Mouse (Mus musculus) kidney, embryonic 16.5 days (tissue): ENCODE measurements around the gene Gm17455. TPM values are rescaled to one million over a fixed set of nuclear protein-coding genes. Genes with fewer than 3 reads are reported as not detected.

ENCODE experiments used
- ATAC-seq: fragments of 200-750 bp; cut with Nextera tagmentation; 2 replicates; pipeline ENCODE4 v1.8.0; 2017; ENCODE audit warnings: moderate TSS enrichment; ENCODE audit not compliant: low FRiP score, low TSS enrichment
- H3K27ac ChIP-seq: fragments of 300-500 bp; sonication (generic); 2 replicates; pipeline ENCODE4 v1.5.1; 2014; ENCODE audit warnings: low read length
- H3K27me3 ChIP-seq: fragments of 300-500 bp; sonication (generic); 2 replicates; pipeline ENCODE4 v1.6.1; 2014; ENCODE audit warnings: low read length, control low read depth, mixed read lengths; ENCODE audit not compliant: insufficient read depth
- H3K36me3 ChIP-seq: fragments of 300-500 bp; sonication (generic); 2 replicates; pipeline ENCODE4 v1.6.1; 2014; ENCODE audit warnings: low read length, control low read depth, mixed read lengths; ENCODE audit not compliant: insufficient read depth
- H3K4me1 ChIP-seq: fragments of 300-500 bp; sonication (generic); 2 replicates; pipeline ENCODE4 v1.6.1; 2014; ENCODE audit warnings: low read length, control low read depth, mixed read lengths; ENCODE audit not compliant: insufficient read depth
- H3K4me2 ChIP-seq: fragments of 300-500 bp; sonication (generic); replicated peaks from 2 replicates; pipeline ENCODE4 v1.6.1; 2014; ENCODE audit warnings: low read depth, low read length
- H3K4me3 ChIP-seq: fragments of 300-500 bp; sonication (generic); 2 replicates; pipeline ENCODE4 v1.5.1; 2014; ENCODE audit warnings: mild to moderate bottlenecking, low read length
- H3K9ac ChIP-seq: fragments of 300-500 bp; sonication (generic); replicated peaks from 2 replicates; pipeline ENCODE4 v1.6.1; 2014; ENCODE audit warnings: low read length
- H3K9me3 ChIP-seq: fragments of 300-500 bp; sonication (generic); 2 replicates; pipeline ENCODE4 v1.6.1; 2016; ENCODE audit warnings: low read length, control low read depth
- WGBS: fragments of 180-500 bp; shearing (Covaris S2); extraction: QIAGEN DNeasy Blood & Tissue Kit; methylation state at CpG from one replicate; pipeline ENCODE4 v1.1.7; 2014; 5-methylcytosine and 5-hydroxymethylcytosine counted together
- polyA plus RNA-seq: library from polyadenylated mRNA; unstranded; fragments of >200 nt; fragmentation: Nextera tagmentation; extraction: Ambion mirVana; gene quantifications from 2 replicates; pipeline ENCODE4 v1.2.1, GENCODE M21; 2015

Gm17455 gene
- polyA plus RNA-seq, 1 experiment from 2014 or later, result 0.81 TPM

DNA sequence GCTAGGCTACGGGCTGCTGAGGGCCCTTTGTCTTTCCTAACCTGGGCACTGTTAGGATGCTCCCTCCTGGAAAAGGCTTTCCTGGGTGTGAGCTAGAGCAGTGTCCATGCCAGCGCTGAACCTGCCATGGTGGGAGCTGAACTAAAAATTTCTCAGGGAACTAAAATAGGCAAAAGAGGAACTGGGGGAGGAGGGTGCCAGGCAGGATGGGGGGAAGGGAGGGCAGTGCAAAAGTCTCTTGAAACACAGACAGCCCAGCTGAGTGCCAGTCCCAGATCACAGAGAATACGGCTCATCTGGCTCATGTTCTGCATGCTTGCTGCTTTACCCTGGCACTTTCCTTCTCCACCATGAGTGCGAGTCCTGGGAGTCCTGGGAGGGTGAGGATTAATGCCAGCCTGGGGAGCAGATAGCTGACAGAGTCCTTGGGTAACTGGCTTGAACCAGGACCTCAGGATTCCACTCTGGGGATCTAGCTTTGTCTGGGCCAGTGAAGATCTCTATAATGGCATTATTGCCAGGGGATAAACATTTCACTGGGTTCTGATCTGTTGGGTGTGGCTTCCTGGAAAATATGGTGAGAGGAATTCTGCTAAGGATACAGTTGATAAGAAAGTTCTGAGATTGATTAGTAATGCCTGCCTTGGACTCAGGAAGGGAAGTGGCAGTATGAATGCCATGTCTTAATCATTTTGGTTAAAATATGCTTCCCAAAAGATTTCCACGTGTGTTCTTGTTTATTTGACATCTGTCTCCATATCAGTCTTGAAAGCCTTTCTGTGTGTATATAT lies 27.7 kb upstream of the Gm17455 start:
- H3K27ac ChIP-seq, result no peak overlapping the region

DNA sequence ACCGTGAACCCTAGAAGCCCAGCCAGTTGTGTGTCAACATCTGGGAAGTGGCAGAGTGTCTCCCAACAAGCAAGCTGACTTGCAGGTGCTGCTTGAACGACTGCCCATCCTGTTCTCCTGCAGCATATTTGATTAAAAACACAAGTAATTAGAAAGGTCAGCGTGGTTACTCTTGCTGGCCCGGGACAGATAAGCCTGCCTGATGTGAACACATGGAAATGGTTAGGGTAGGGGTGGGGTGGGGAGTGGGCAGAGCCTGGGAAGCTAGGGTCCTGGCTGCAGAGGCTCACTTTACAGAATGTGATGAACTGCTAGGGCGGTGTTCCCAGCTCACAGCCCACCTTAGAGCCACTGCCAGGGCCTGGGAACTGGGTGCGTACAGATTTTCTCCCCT lies 26.0 kb upstream of the Gm17455 start:
- ATAC-seq, result no peak
- Histone ChIP-seq H3K27ac (peak overlapping the region; percentile 36; the same call in 1 of the 2 replicates), H3K27me3 (no peaks in the 10 kb centered on the region), H3K9me3 (no peaks in the 10 kb centered on the region), H3K4me1 (peaks cover 8% of the 10 kb centered on the region), H3K4me2 (no peak overlapping the region), H3K9ac (no peak overlapping the region), H3K4me3 (no peak overlapping the region), H3K36me3 (no peaks in the 10 kb centered on the region)
- 41% methylated on average over 6 of the region's 6 CpGs for WGBS

More for the DNA sequence above, 27.7 kb upstream of the Gm17455 start:
- Histone ChIP-seq H3K9me3 (no peaks in the 10 kb centered on the region), H3K4me1 (peaks cover 8% of the 10 kb centered on the region), H3K27me3 (no peaks in the 10 kb centered on the region), H3K4me2 (no peak overlapping the region), H3K36me3 (no peaks in the 10 kb centered on the region), H3K9ac (no peak overlapping the region), H3K4me3 (no peak overlapping the region)
- 74% methylated on average over 5 of the region's 5 CpGs for WGBS
- no peak for ATAC-seq

DNA sequence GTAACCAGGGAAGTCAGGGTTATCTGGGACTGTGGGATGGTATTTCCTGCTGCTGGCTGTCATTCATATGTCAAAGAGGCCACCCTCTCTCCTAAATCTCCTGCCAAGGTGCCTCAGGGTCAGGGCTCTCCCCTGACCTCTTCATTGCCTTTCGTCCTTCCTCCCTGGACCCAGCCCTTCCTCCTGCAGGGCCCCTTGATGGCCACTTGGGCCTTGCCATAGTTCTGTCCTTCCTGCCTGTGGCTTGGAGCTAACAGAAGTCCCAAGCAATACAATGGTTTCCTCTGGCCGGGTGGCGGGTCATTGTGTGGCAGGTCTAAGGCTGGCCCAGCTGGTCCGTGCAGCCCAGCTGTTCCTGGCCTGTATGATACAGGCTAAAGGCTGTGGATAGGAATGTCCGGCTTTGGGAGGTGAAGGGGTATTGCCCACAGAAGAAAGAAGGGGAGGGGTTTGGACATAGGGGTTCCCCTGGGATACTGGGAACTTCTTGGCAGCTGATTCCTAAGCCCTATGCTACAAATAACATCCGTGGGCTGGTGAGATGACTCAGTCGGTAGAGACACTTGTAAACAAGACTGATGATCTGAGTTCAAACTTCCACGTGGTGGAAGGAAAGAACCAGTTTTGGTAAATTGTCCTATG lies 25.5 kb upstream of the Gm17455 start:
- peak overlapping the region; percentile 36 for H3K27ac ChIP-seq
- 49% methylated on average over 8 of the region's 8 CpGs for WGBS
- H3K9ac ChIP-seq, result no peak overlapping the region

DNA sequence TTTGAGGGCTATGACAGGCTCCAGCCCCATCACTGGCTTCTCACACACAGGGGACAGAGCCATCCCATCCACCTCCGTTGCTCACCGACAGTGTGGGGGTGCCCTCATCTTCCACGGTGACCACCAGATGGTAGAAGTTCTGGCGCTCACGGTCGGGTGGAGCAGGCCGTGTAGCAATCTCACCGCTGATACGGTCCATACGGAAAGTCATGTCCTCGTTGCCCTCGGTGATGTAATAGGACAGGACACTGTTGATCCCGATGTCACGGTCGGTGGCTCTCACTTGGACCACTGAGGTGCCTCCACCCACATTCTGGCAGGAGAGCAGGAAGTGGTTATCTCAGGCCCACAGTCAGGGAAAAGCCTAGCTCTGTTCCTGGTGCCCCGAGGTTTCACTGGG lies 22.8 kb upstream of the Gm17455 start:
- no peak overlapping the region for H3K4me2 ChIP-seq
- H3K9me3 ChIP-seq, result no peaks in the 10 kb centered on the region
- no peak overlapping the region for H3K9ac ChIP-seq
- no peak overlapping the region for H3K4me3 ChIP-seq
- WGBS, result 89% methylated on average over 16 of the region's 16 CpGs
- H3K4me1 ChIP-seq, result peaks cover 4% of the 10 kb centered on the region; the same call in 1 of the 2 replicates
- no peaks in the 10 kb centered on the region for H3K27me3 ChIP-seq
- no peaks in the 10 kb centered on the region for H3K36me3 ChIP-seq
- ATAC-seq, result no peak
- H3K27ac ChIP-seq, result no peak overlapping the region

More for the DNA sequence above, 25.5 kb upstream of the Gm17455 start:
- Histone ChIP-seq H3K36me3 (no peaks in the 10 kb centered on the region), H3K4me3 (no peak overlapping the region), H3K9me3 (no peaks in the 10 kb centered on the region), H3K4me1 (peaks cover 8% of the 10 kb centered on the region), H3K4me2 (no peak overlapping the region), H3K27me3 (no peaks in the 10 kb centered on the region)
- peak; percentile 55 for ATAC-seq

DNA sequence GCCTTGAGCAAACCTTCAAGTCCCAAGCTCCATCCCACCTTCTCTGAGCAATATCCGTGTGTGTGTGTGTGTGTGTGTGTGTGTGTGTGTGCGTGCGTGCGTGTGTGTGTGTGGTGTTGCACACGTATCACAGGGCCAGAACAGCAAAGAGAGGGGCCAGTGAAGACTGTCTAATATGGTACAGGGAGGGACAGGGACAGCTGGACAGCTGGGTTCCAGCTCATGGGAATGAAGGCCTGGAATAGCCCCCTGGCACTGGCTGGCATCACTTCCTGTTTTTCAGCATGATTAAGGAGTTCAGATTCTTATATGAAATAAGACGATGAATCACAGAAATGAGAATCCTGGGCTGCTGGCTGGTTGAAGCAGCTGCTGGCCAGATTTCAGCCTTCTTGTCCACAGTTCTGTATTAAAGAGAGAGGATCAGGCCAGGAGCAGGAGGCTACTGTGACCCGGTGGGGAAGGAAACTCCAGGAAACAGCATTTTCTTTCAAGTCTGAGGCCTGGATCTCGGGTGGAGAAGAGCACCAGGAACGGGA lies 20.0 kb upstream of the Gm17455 start:
- no peak overlapping the region for H3K27ac ChIP-seq

DNA sequence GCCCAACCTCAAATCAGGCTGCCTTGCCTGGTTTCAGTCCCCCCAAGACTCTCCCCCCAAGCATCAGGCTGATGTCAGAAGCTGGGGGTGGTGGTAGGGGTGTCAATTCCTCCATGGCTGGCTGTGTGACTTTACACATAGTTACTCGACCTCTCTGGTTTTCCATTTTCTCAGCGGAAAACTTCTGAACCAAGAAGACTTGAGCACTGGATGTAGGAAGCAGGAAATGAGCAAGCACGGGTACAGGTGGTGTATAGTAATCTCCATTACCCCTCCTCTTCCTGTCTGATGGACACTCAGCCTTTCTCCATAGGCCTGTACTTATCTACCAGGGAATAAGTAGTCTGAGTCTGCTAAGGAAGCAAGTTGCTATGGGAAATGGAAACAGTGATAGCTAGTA lies 19.3 kb upstream of the Gm17455 start:
- no peaks in the 10 kb centered on the region for H3K4me1 ChIP-seq
- no peak overlapping the region for H3K4me3 ChIP-seq
- WGBS, result 61% methylated on average over 3 of the region's 3 CpGs
- H3K9ac ChIP-seq, result no peak overlapping the region
- no peaks in the 10 kb centered on the region for H3K9me3 ChIP-seq
- no peak for ATAC-seq
- no peak overlapping the region for H3K27ac ChIP-seq
- H3K36me3 ChIP-seq, result no peaks in the 10 kb centered on the region
- H3K4me2 ChIP-seq, result no peak overlapping the region
- no peaks in the 10 kb centered on the region for H3K27me3 ChIP-seq

More for the DNA sequence above, 20.0 kb upstream of the Gm17455 start:
- no peaks in the 10 kb centered on the region for H3K9me3 ChIP-seq
- no peak overlapping the region for H3K4me3 ChIP-seq
- no peak overlapping the region for H3K4me2 ChIP-seq
- no peaks in the 10 kb centered on the region for H3K36me3 ChIP-seq
- 67% methylated on average over 9 of the region's 9 CpGs for WGBS
- no peaks in the 10 kb centered on the region for H3K4me1 ChIP-seq
- no peak overlapping the region for H3K9ac ChIP-seq
- no peak for ATAC-seq
- no peaks in the 10 kb centered on the region for H3K27me3 ChIP-seq

DNA sequence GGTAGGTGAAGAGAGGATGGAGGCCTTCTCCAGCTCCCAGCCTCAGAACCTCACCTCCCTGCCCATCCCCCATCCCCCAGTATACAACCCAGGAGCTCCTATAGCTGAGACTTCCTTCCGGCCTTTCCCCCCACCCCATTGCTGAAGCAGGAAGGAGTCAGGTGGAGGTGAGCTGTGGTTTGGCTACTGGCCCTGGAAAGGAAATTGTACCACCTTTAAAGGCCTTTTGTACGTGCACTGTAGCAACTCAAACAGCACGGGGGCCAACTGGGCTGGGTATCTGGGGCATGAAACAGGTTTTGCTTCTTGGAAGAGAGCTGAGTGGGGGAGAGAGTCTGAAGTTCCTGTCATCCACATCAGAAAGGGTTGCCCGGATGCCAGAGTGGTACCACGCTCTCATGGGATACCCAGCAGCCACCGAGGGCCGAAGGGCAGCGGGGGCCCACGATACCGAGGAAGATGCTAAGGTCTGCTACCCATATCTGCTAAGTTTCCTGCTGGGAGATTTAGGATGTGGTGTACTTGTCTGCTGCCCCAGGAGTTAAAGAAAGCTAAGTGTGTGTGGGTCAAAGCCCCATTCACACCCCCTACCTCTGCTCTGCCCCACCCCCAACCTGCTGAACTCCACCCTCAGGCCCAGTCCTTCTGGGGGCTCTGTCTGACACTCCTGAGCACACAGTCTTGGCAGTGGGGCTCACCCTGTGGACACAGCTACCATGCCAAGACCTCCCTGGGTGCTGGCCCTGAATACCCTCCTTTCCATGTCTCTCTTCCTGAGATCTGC lies 18.2 kb upstream of the Gm17455 start:
- no peaks in the 10 kb centered on the region for H3K36me3 ChIP-seq
- H3K27ac ChIP-seq, result no peak overlapping the region
- no peaks in the 10 kb centered on the region for H3K27me3 ChIP-seq
- no peaks in the 10 kb centered on the region for H3K9me3 ChIP-seq
- H3K4me2 ChIP-seq, result no peak overlapping the region
- no peak overlapping the region for H3K4me3 ChIP-seq
- H3K9ac ChIP-seq, result no peak overlapping the region
- peak; percentile 21; the same call in 1 of the 2 replicates for ATAC-seq
- no peaks in the 10 kb centered on the region for H3K4me1 ChIP-seq
- WGBS, result 72% methylated on average over 10 of the region's 10 CpGs

DNA sequence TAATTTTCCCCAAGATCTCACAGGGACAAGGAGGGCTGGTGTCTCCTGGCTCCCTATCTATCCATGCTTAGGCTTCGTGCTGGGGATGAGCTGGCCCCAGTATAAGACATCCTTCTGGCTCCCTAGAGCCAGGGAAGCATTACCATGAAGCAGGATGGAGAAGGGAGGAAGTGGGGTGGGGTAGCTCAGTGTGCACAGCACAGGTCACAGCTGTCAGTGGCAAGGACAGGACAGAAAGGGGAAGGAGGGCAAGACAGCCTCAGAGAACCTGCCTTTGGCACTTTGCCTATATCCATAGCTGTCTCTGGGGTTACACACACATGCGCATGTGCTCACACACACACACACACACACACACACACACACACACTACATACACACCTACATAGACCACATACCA lies 11.2 kb upstream of the Gm17455 start:
- H3K27me3 ChIP-seq, result no peaks in the 10 kb centered on the region
- no peak overlapping the region for H3K4me3 ChIP-seq
- H3K27ac ChIP-seq, result no peak overlapping the region
- H3K36me3 ChIP-seq, result no peaks in the 10 kb centered on the region
- 0 out of 2 replicates have a peak, but pooled peaks cover 3% of the 10 kb centered on the region for H3K4me1 ChIP-seq
- no peaks in the 10 kb centered on the region for H3K9me3 ChIP-seq
- no peak for ATAC-seq
- no peak overlapping the region for H3K9ac ChIP-seq
- no peak overlapping the region for H3K4me2 ChIP-seq
- WGBS, result 92% methylated on average over 2 of the region's 2 CpGs

DNA sequence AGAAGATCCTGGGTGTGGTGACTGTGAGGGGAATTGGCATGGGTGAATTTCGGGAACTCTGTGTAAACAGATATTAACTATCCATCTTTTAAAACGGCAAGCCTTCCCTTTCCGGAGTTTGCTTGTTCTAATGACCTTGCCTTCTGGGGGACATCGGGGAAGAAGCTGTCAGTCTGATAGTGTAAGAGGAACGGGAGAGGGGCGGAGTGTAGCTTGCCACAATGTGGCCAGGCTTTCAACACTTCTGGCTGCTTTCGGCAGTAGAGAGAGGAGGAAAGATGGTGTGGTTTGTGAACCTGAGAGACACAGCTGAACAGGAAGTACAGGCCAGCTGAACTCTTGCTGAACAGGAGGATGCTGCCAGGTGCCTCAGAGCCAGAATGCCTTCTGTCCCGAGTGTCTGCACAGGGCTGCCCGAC lies 10.1 kb upstream of the Gm17455 start:
- Histone ChIP-seq H3K27me3 (no peaks in the 10 kb centered on the region), H3K9me3 (no peaks in the 10 kb centered on the region), H3K4me2 (no peak overlapping the region), H3K4me3 (no peak overlapping the region), H3K4me1 (0 out of 2 replicates have a peak, but pooled peaks cover 3% of the 10 kb centered on the region), H3K27ac (no peak overlapping the region), H3K9ac (no peak overlapping the region), H3K36me3 (no peaks in the 10 kb centered on the region)
- 28% methylated on average over 9 of the region's 9 CpGs for WGBS
- no peak for ATAC-seq
